In genomic region chr16:52031712-52032251, GRCm38 (mm10) we compare ENCODE assay signal across 8 mouse cellular contexts. TPM values are rescaled to one million over a fixed set of nuclear protein-coding genes. Genes with fewer than 3 reads are reported as not detected.
DNase-seq lines count a peak whose midpoint lies in the region; ATAC-seq lines count a peak whose summit lies in the region.

No protein-coding gene starts in this region.

- peak overlapping the region; percentile 72 for H3K4me3 ChIP-seq in hindbrain, embryonic 16.5 days (ENCODE audit: low read length)

- no peaks in the 10 kb centered on the region for H3K27me3 ChIP-seq in hindbrain, embryonic 16.5 days (replicated peaks; ENCODE audit: control insufficient read depth, insufficient read depth, low read length)

- H3K36me3 ChIP-seq in hindbrain, embryonic 16.5 days (ENCODE audit: control insufficient read depth, insufficient read depth, low read length): 0 out of 2 replicates have a peak, but pooled peaks cover 2% of the 10 kb centered on the region

- WGBS in hindbrain, embryonic 16.5 days: 0% methylated on average over 33 of the region's 37 CpGs

- ATAC-seq in hindbrain, embryonic 16.5 days: peak; percentile 81

- DNase-seq in T-cell, adult 2 months (ENCODE audit: low spot score): peak; percentile 55
- peak; percentile 72 to 74 for DNase-seq in cerebellum, postnatal 36 days
- peak; percentile 95 for DNase-seq in gastrocnemius, adult 18-20 months (ENCODE audit: low spot score)
- peak; percentile 75 to 84 for DNase-seq in left cerebral cortex, adult 18-20 months (ENCODE audit: low spot score in 2 of 2)
- DNase-seq in lung, postnatal 4 days: peak; percentile 93 to 97
- peak; percentile 77 to 87 for DNase-seq in right cerebral cortex, adult 2 months (ENCODE audit: low spot score in 2 of 2)
- peak; percentile 92 for DNase-seq in urinary bladder, postnatal 14 days (ENCODE audit: low spot score)

- H3K9ac ChIP-seq in hindbrain, embryonic 16.5 days (ENCODE audit: low read depth, low read length): peak overlapping the region; percentile 83

- no peaks in the 10 kb centered on the region for H3K9me3 ChIP-seq in hindbrain, embryonic 16.5 days (ENCODE audit: control insufficient read depth, low read length)

- peak overlapping the region; percentile 65 for H3K4me2 ChIP-seq in hindbrain, embryonic 16.5 days (ENCODE audit: low read length)

- peak overlapping the region; percentile 94 for H3K27ac ChIP-seq in hindbrain, embryonic 16.5 days (ENCODE audit: low read depth, low read length)

- H3K4me1 ChIP-seq in hindbrain, embryonic 16.5 days (ENCODE audit: control insufficient read depth, insufficient read depth, low read depth, low read length): peaks cover 19% of the 10 kb centered on the region

RNA-seq across cellular contexts. Expression of gene Cblb, which starts 0.8 kb away (rescaled TPM):
- total RNA-seq in gastrocnemius, adult 18-20 months (2021): 10 to 100 TPM; 12.8 to 14.1 TPM
- polyA plus RNA-seq in hindbrain, embryonic 16.5 days (2015; fragmentation: Nextera tagmentation; extraction: Ambion mirVana): 8.0 and 11.3 TPM in 2 replicates
- total RNA-seq in left cerebral cortex, adult 18-20 months (2021): 10 to 100 TPM; 18.6 to 19.4 TPM

Comparison
In these comparisons a context has a peak if more than half of its experiments do, and no peak if none do; other contexts are left out.
1. Peak in every context shown above with its lines: DNase-seq, ATAC-seq, H3K4me3 ChIP-seq and H3K27ac ChIP-seq.